Mouse (Mus musculus): ENCODE data around the gene U2af1l4. TPM values are rescaled to one million over a fixed set of nuclear protein-coding genes. Genes with fewer than 3 reads are reported as not detected.
A peak's percentile ranks its signal among the peaks of the same experiment; 100 is the strongest.

The U2af1l4 gene
- polyA plus RNA-seq, 1 experiment from 2014 or later, result 102 TPM

DNA sequence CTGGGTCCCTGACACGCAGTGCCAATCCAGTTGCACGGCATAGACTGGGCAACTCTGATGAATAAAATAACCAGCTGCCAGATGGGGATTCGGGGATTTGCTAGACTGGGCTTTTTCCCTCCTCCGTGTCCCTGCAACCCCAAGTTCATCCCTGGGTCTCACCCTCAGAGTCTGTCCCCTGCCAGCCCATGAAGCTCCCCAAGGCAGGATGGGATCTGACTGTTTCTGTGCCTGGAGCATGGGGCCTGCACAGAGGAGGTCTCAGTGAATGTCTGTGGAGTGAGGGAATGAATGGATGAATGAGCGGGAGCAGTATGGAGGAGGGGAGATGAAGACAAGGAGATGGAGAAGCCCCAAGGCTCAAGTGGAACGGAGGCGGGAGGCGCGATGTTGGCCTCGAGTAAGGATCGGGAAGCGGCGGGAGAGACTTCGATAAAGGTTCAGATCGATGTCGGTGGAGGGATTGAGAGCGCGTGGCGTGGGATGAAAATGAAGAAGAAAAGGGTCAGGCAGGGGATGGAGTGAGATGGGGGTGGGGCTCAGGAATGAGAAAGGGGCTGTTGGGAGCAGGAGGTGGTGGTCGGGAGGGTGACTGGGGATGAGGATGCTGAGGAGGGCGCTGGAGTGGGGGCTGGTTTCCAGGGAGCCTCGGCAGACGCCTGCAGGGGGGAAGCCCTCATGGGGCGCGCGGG, 29.0 kb upstream of the U2af1l4 start:
- Histone ChIP-seq H3K27me3 (ENCODE audit: insufficient read depth, low read length) (no peaks in the 10 kb centered on the region), H3K9me3 (replicated peaks; ENCODE audit: low read length) (no peaks in the 10 kb centered on the region), H3K4me1 (replicated peaks; ENCODE audit: insufficient read depth, low read length) (peaks cover 7% of the 10 kb centered on the region; the same call in 1 of the 2 replicates), H3K4me3 (replicated peaks; ENCODE audit: low read depth, low read length) (peak overlapping the region; percentile 74), H3K9ac (ENCODE audit: low read depth, low read length) (peak overlapping the region; percentile 71), H3K36me3 (ENCODE audit: insufficient read depth, low read length) (peaks cover 9% of the 10 kb centered on the region; the same call in 1 of the 2 replicates), H3K4me2 (ENCODE audit: low read length) (peak overlapping the region; percentile 94), H3K27ac (0 out of 2 replicates have a peak overlapping the region, but pooled peaks have one; percentile 22)
- peak; percentile 20 for DNase-seq (ENCODE audit: low spot score)
- ATAC-seq (replicated peaks; ENCODE audit: low FRiP score, low read depth), result no peak
- WGBS, result 8% methylated on average over 25 of the region's 26 CpGs
- TF ChIP-seq CTCF (IDR thresholded peaks at IDR 0.05; ENCODE audit: low read depth), result no peak

DNA sequence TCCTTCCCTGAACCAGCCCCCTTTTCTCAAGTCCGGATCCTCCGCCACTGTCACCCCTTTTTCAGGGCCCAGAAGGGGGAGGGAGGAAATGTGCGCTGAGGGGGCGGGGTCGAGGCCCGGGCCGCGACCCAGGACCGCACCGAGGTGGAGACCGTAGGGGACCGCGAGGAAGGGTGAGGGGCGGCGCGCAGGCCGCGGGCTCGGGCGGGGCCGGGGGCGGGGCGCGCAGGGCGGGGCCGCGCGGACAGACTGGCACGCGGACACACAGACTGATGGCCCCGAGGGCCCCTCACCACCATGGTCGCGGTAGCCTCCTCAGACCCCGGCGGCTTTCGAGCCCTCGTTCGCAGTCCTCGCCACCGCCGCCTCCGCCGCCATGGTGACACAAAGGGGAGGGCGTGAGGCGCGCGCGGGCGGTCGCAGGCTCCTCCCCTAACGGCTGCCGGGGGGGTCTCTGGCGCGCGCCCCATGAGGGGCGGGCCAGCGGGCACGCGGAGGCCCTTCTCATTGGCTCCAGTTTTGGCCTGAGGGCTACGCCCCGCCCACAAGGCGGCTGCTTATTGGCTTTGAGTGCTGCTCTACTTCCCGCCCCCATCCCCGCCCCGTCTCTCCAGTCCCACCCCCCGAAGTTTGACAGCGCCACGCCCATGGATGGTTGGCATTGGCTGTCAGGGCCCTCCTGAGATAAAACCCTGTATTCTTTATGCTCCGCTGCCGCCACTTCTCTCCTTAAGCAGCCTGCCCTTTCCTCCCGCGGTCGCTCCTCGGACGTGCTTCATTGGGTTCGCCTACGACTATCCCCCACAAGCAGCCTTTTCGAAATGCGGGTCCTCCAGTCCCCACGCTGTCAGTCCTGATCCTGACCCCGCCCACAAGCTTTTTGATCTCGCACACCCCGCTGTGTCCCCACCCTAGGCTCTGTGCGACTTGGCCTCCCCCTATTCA, 28.2 kb upstream of the U2af1l4 start, which contains the start of gene Arhgap33:
Arhgap33 (minus strand) TSS at position 428 of the 945 bp plus-strand sequence.
- Histone ChIP-seq H3K4me2 (ENCODE audit: low read length) (peak within 1 kb of the TSS; percentile 94), H3K27me3 (ENCODE audit: insufficient read depth, low read length) (no peaks in the 10 kb centered on the region), H3K9me3 (replicated peaks; ENCODE audit: low read length) (no peaks in the 10 kb centered on the region), H3K36me3 (ENCODE audit: insufficient read depth, low read length) (peaks cover 2% of the 10 kb centered on the region; the same call in 1 of the 2 replicates), H3K4me3 (replicated peaks; ENCODE audit: low read depth, low read length) (peak within 1 kb of the TSS; percentile 74), H3K4me1 (replicated peaks; ENCODE audit: insufficient read depth, low read length) (peaks cover 7% of the 10 kb centered on the region; the same call in 1 of the 2 replicates), H3K27ac (0 out of 2 replicates have a peak within 1 kb of the TSS, but pooled peaks have one; percentile 22), H3K9ac (ENCODE audit: low read depth, low read length) (peak within 1 kb of the TSS; percentile 71)
- no peak for TF ChIP-seq CTCF (IDR thresholded peaks at IDR 0.05; ENCODE audit: low read depth)
- WGBS, result under 1% methylated on average over 46 of the region's 84 CpGs
- ATAC-seq (replicated peaks; ENCODE audit: low FRiP score, low read depth), result peak; percentile 92
- DNase-seq (ENCODE audit: low spot score), result peak; percentile 97

DNA sequence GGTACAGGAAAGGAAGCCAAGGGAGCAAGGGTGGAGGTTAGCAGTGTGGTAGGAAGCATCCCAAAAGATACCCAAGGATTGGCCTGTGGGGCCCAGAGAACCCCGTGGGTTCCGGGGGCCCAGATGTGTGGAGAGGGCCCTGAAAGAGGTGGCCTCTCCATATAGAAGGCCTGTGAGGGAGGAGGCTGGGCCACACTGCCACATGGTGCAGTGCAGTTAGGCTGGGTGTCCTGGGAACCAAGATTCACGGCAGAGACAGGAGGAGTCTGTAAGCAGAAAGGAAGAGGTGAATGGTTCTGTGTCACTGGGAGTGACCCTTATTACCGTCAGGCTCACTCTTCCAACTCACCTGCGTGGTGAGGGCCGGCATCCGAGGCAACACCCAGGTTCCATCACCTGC, 22.5 kb upstream of the U2af1l4 start:
- no peak overlapping the region for H3K9ac ChIP-seq (ENCODE audit: low read depth, low read length)
- peaks cover 15% of the 10 kb centered on the region; the same call in 1 of the 2 replicates for H3K36me3 ChIP-seq (ENCODE audit: insufficient read depth, low read length)
- no peak overlapping the region for H3K4me2 ChIP-seq (ENCODE audit: low read length)
- H3K27me3 ChIP-seq (ENCODE audit: insufficient read depth, low read length), result no peaks in the 10 kb centered on the region
- 89% methylated on average over 7 of the region's 7 CpGs for WGBS
- no peaks in the 10 kb centered on the region for H3K4me1 ChIP-seq (replicated peaks; ENCODE audit: insufficient read depth, low read length)
- no peak for TF ChIP-seq CTCF (IDR thresholded peaks at IDR 0.05; ENCODE audit: low read depth)
- no peaks in the 10 kb centered on the region for H3K9me3 ChIP-seq (replicated peaks; ENCODE audit: low read length)
- no peak overlapping the region for H3K4me3 ChIP-seq (replicated peaks; ENCODE audit: low read depth, low read length)
- no peak for ATAC-seq (replicated peaks; ENCODE audit: low FRiP score, low read depth)
- no peak for DNase-seq (ENCODE audit: low spot score)
- no peak overlapping the region for H3K27ac ChIP-seq

DNA sequence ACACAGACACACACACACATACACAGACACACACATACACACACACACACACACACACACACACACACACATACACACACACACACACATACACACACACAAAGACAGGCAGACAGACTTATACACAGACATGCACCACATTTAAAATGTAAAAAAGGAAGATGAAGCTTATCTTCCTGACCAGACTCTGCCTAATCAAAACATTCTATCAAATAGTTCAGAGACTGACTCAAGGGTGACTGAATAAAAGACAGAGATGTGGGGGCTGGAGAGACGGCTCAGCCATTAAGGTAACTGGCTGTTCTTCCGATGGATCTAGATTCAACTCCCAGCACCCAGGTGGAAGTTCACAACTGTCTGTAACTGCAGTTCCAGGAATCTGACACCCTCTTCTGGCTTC, 18.8 kb upstream of the U2af1l4 start:
- Histone ChIP-seq H3K4me3 (replicated peaks; ENCODE audit: low read depth, low read length) (no peak overlapping the region), H3K27ac (no peak overlapping the region), H3K9ac (ENCODE audit: low read depth, low read length) (no peak overlapping the region), H3K27me3 (ENCODE audit: insufficient read depth, low read length) (no peaks in the 10 kb centered on the region), H3K4me1 (replicated peaks; ENCODE audit: insufficient read depth, low read length) (no peaks in the 10 kb centered on the region), H3K36me3 (ENCODE audit: insufficient read depth, low read length) (peaks cover 23% of the 10 kb centered on the region; the same call in 1 of the 2 replicates), H3K4me2 (ENCODE audit: low read length) (no peak overlapping the region), H3K9me3 (replicated peaks; ENCODE audit: low read length) (no peaks in the 10 kb centered on the region)
- DNase-seq (ENCODE audit: low spot score) (no peak), ATAC-seq (replicated peaks; ENCODE audit: low FRiP score, low read depth) (no peak)
- TF ChIP-seq CTCF (IDR thresholded peaks at IDR 0.05; ENCODE audit: low read depth), result no peak
- 85% methylated on average over 2 of the region's 2 CpGs for WGBS

DNA sequence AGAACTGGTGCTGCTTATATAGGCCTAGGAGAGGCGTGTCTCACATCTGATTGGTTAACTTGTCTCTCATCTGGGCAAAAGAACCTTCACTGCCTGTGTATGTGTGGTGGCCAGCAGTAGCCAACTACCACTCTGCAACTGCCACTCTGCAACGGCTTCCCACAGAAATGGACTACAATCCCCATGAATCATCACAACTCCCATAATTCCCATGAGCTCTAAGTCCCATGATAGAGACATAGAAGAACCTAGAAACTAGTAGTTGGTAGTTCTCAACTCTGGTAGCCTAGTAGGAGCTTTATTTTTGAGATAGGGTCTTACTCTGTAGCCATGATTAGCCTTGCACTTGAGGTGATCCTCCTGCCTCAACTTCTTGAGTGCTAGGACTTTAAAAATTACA, 13.2 kb upstream of the U2af1l4 start:
- ATAC-seq (replicated peaks; ENCODE audit: low FRiP score, low read depth), result no peak
- 90% methylated on average over 2 of the region's 2 CpGs for WGBS

DNA sequence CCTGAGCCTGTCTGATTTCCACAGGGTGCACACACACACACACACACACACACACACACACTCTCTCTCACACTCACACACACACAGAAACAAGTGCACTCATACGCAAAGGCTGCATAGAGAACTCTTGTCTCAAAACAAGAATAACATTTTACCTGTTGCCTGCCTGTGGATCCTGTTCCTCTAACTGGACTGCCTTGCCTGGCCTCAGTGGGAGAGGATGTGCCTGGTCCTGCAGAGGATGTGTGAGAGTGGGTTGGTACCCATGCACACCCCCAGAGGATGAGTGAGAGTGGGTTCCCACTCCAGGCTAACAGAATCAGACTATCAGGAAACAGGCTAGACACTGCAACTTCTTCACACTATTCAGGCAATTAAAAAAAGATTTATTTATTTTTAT, 12.5 kb upstream of the U2af1l4 start:
- Histone ChIP-seq H3K4me1 (replicated peaks; ENCODE audit: insufficient read depth, low read length) (peaks cover 8% of the 10 kb centered on the region), H3K36me3 (ENCODE audit: insufficient read depth, low read length) (peaks cover 13% of the 10 kb centered on the region; the same call in 1 of the 2 replicates), H3K9me3 (replicated peaks; ENCODE audit: low read length) (no peaks in the 10 kb centered on the region), H3K4me2 (ENCODE audit: low read length) (no peak overlapping the region), H3K27ac (no peak overlapping the region), H3K4me3 (replicated peaks; ENCODE audit: low read depth, low read length) (no peak overlapping the region), H3K9ac (ENCODE audit: low read depth, low read length) (no peak overlapping the region), H3K27me3 (ENCODE audit: insufficient read depth, low read length) (no peaks in the 10 kb centered on the region)
- ATAC-seq (replicated peaks; ENCODE audit: low FRiP score, low read depth), result no peak
- DNase-seq (ENCODE audit: low spot score), result no peak
- 97% methylated on average over 1 of the region's 1 CpGs for WGBS
- TF ChIP-seq CTCF (IDR thresholded peaks at IDR 0.05; ENCODE audit: low read depth), result no peak

More for the DNA sequence above, 13.2 kb upstream of the U2af1l4 start:
- Histone ChIP-seq H3K9me3 (replicated peaks; ENCODE audit: low read length) (no peaks in the 10 kb centered on the region), H3K9ac (ENCODE audit: low read depth, low read length) (no peak overlapping the region), H3K27me3 (ENCODE audit: insufficient read depth, low read length) (no peaks in the 10 kb centered on the region), H3K36me3 (ENCODE audit: insufficient read depth, low read length) (peaks cover 8% of the 10 kb centered on the region; the same call in 1 of the 2 replicates), H3K4me2 (ENCODE audit: low read length) (no peak overlapping the region), H3K27ac (no peak overlapping the region), H3K4me1 (replicated peaks; ENCODE audit: insufficient read depth, low read length) (peaks cover 8% of the 10 kb centered on the region), H3K4me3 (replicated peaks; ENCODE audit: low read depth, low read length) (no peak overlapping the region)
- TF ChIP-seq CTCF (IDR thresholded peaks at IDR 0.05; ENCODE audit: low read depth), result no peak
- no peak for DNase-seq (ENCODE audit: low spot score)

All from kidney, postnatal 0 days (tissue).